Mouse (Mus musculus): Measurements from ENCODE around the gene Zfand2a. TPM values are rescaled to one million over a fixed set of nuclear protein-coding genes. Genes with fewer than 3 reads are reported as not detected.

The Zfand2a gene
- 14.2 and 17.5 TPM in 2 replicates for polyA plus RNA-seq (2015; fragmentation: Nextera tagmentation; extraction: Ambion mirVana)

GRCm38 (mm10) chr5:139484185-139484814 lies at the start of gene Zfand2a:
TSS of gene Zfand2a (minus strand) at chr5:139484549.
- ATAC-seq (replicated peaks): peak; percentile 97
- under 1% methylated on average over 42 of the region's 42 CpGs for WGBS
- H3K9ac ChIP-seq (replicated peaks): peak within 1 kb of the TSS; percentile 83

GRCm38 (mm10) chr5:139528851-139529250 lies 44.5 kb upstream of the Zfand2a start:
- WGBS: 60% methylated on average over 7 of the region's 7 CpGs
- Histone ChIP-seq H3K27ac (replicated peaks) (no peak overlapping the region), H3K4me3 (no peak overlapping the region), H3K27me3 (peaks cover 29% of the 10 kb centered on the region), H3K9ac (replicated peaks) (no peak overlapping the region), H3K4me1 (no peaks in the 10 kb centered on the region), H3K4me2 (replicated peaks) (no peak overlapping the region), H3K36me3 (no peaks in the 10 kb centered on the region), H3K9me3 (no peaks in the 10 kb centered on the region)
- ATAC-seq (replicated peaks): no peak

More at GRCm38 (mm10) chr5:139484185-139484814, at the start of gene Zfand2a:
- peak within 1 kb of the TSS; percentile 84 for H3K4me3 ChIP-seq
- peaks cover 24% of the 10 kb centered on the region for H3K36me3 ChIP-seq
- no peaks in the 10 kb centered on the region for H3K9me3 ChIP-seq
- H3K4me1 ChIP-seq: peaks cover 16% of the 10 kb centered on the region
- no peaks in the 10 kb centered on the region for H3K27me3 ChIP-seq
- peak within 1 kb of the TSS; percentile 71 for H3K4me2 ChIP-seq (replicated peaks)
- peak within 1 kb of the TSS; percentile 67 for H3K27ac ChIP-seq (replicated peaks)

- no peak for ATAC-seq (replicated peaks)
- Histone ChIP-seq H3K27me3 (peaks cover 12% of the 10 kb centered on the region), H3K4me2 (replicated peaks) (no peak overlapping the region), H3K27ac (replicated peaks) (no peak overlapping the region), H3K9me3 (no peaks in the 10 kb centered on the region), H3K4me1 (peaks cover 6% of the 10 kb centered on the region), H3K36me3 (no peaks in the 10 kb centered on the region), H3K9ac (replicated peaks) (no peak overlapping the region), H3K4me3 (no peak overlapping the region)
- 83% methylated on average over 10 of the region's 10 CpGs for WGBS
These were observed 37.6 kb upstream of the Zfand2a start for GRCm38 (mm10) chr5:139521987-139522386.

- H3K9ac ChIP-seq (replicated peaks): no peak overlapping the region; the same call in 1 of the 2 replicates
- 37% methylated on average over 14 of the region's 14 CpGs for WGBS
These were observed 35.9 kb upstream of the Zfand2a start for GRCm38 (mm10) chr5:139520069-139520834.

GRCm38 (mm10) chr5:139516281-139516680 lies 31.9 kb upstream of the Zfand2a start:
- peak; percentile 75 for ATAC-seq (replicated peaks)
- Histone ChIP-seq H3K36me3 (no peaks in the 10 kb centered on the region), H3K9ac (replicated peaks) (no peak overlapping the region)

More at GRCm38 (mm10) chr5:139520069-139520834, 35.9 kb upstream of the Zfand2a start:
- Histone ChIP-seq H3K36me3 (no peaks in the 10 kb centered on the region), H3K4me3 (no peak overlapping the region), H3K9me3 (no peaks in the 10 kb centered on the region), H3K4me2 (replicated peaks) (no peak overlapping the region), H3K27me3 (peaks cover 12% of the 10 kb centered on the region), H3K27ac (replicated peaks) (no peak overlapping the region), H3K4me1 (peaks cover 16% of the 10 kb centered on the region)
- no peak for ATAC-seq (replicated peaks)

GRCm38 (mm10) chr5:139512201-139512600 lies 27.9 kb upstream of the Zfand2a start:
- Histone ChIP-seq H3K4me3 (no peak overlapping the region), H3K9ac (replicated peaks) (no peak overlapping the region), H3K9me3 (no peaks in the 10 kb centered on the region), H3K4me1 (peaks cover 12% of the 10 kb centered on the region), H3K36me3 (no peaks in the 10 kb centered on the region), H3K27me3 (peaks cover 30% of the 10 kb centered on the region), H3K4me2 (replicated peaks) (no peak overlapping the region), H3K27ac (replicated peaks) (no peak overlapping the region)
- 93% methylated on average over 4 of the region's 4 CpGs for WGBS
- ATAC-seq (replicated peaks): no peak

More at GRCm38 (mm10) chr5:139516281-139516680, 31.9 kb upstream of the Zfand2a start:
- H3K27ac ChIP-seq (replicated peaks): no peak overlapping the region
- peaks cover 11% of the 10 kb centered on the region for H3K27me3 ChIP-seq
- peaks cover 16% of the 10 kb centered on the region for H3K4me1 ChIP-seq
- 12% methylated on average over 11 of the region's 11 CpGs for WGBS
- H3K4me2 ChIP-seq (replicated peaks): no peak overlapping the region
- H3K9me3 ChIP-seq: no peaks in the 10 kb centered on the region
- no peak overlapping the region for H3K4me3 ChIP-seq

- H3K4me2 ChIP-seq (replicated peaks): no peak overlapping the region
- H3K9me3 ChIP-seq: no peaks in the 10 kb centered on the region
- no peak for ATAC-seq (replicated peaks)
- H3K27me3 ChIP-seq: peaks cover 35% of the 10 kb centered on the region
- H3K36me3 ChIP-seq: no peaks in the 10 kb centered on the region
- no peaks in the 10 kb centered on the region for H3K4me1 ChIP-seq
- no peak overlapping the region for H3K27ac ChIP-seq (replicated peaks)
- no peak overlapping the region for H3K9ac ChIP-seq (replicated peaks)
- WGBS: 12% methylated on average over 17 of the region's 17 CpGs
- no peak overlapping the region for H3K4me3 ChIP-seq
These were observed 26.5 kb upstream of the Zfand2a start for GRCm38 (mm10) chr5:139510682-139511366.

- Histone ChIP-seq H3K4me1 (no peaks in the 10 kb centered on the region), H3K27me3 (peaks cover 40% of the 10 kb centered on the region), H3K9ac (replicated peaks) (no peak overlapping the region), H3K27ac (replicated peaks) (no peak overlapping the region), H3K36me3 (no peaks in the 10 kb centered on the region), H3K4me3 (no peak overlapping the region), H3K9me3 (no peaks in the 10 kb centered on the region), H3K4me2 (replicated peaks) (no peak overlapping the region)
- ATAC-seq (replicated peaks): no peak
- 16% methylated on average over 5 of the region's 5 CpGs for whole genome bisulfite sequencing
These were observed 21.9 kb upstream of the Zfand2a start for GRCm38 (mm10) chr5:139506207-139506606.

GRCm38 (mm10) chr5:139505073-139505606 lies 20.8 kb upstream of the Zfand2a start:
- Histone ChIP-seq H3K9me3 (no peaks in the 10 kb centered on the region), H3K4me3 (no peak overlapping the region), H3K4me1 (no peaks in the 10 kb centered on the region), H3K27ac (replicated peaks) (no peak overlapping the region), H3K4me2 (replicated peaks) (no peak overlapping the region), H3K27me3 (peaks cover 29% of the 10 kb centered on the region), H3K36me3 (no peaks in the 10 kb centered on the region), H3K9ac (replicated peaks) (no peak overlapping the region)
- ATAC-seq (replicated peaks): no peak
- WGBS: 3% methylated on average over 13 of the region's 14 CpGs

GRCm38 (mm10) chr5:139502281-139502680 lies 17.9 kb upstream of the Zfand2a start:
- Histone ChIP-seq H3K4me1 (no peaks in the 10 kb centered on the region), H3K9me3 (no peaks in the 10 kb centered on the region), H3K27ac (replicated peaks) (no peak overlapping the region), H3K9ac (replicated peaks) (no peak overlapping the region), H3K36me3 (no peaks in the 10 kb centered on the region), H3K4me2 (replicated peaks) (no peak overlapping the region), H3K4me3 (no peak overlapping the region), H3K27me3 (peaks cover 14% of the 10 kb centered on the region)
- ATAC-seq (replicated peaks): no peak
- 81% methylated on average over 14 of the region's 14 CpGs for WGBS

GRCm38 (mm10) chr5:139498791-139499190 lies 14.4 kb upstream of the Zfand2a start:
- ATAC-seq (replicated peaks): no peak
- WGBS: 69% methylated on average over 5 of the region's 5 CpGs
- H3K4me3 ChIP-seq: no peak overlapping the region
- H3K9me3 ChIP-seq: no peaks in the 10 kb centered on the region
- H3K36me3 ChIP-seq: no peaks in the 10 kb centered on the region
- H3K4me2 ChIP-seq (replicated peaks): no peak overlapping the region
- H3K9ac ChIP-seq (replicated peaks): no peak overlapping the region
- H3K27ac ChIP-seq (replicated peaks): no peak overlapping the region
- no peaks in the 10 kb centered on the region for H3K4me1 ChIP-seq
- no peaks in the 10 kb centered on the region for H3K27me3 ChIP-seq

GRCm38 (mm10) chr5:139496939-139497338 lies 12.6 kb upstream of the Zfand2a start:
- Histone ChIP-seq H3K9me3 (no peaks in the 10 kb centered on the region), H3K4me3 (no peak overlapping the region), H3K36me3 (no peaks in the 10 kb centered on the region), H3K4me2 (replicated peaks) (no peak overlapping the region), H3K27me3 (no peaks in the 10 kb centered on the region), H3K9ac (replicated peaks) (no peak overlapping the region), H3K27ac (replicated peaks) (no peak overlapping the region), H3K4me1 (no peaks in the 10 kb centered on the region)
- WGBS: 53% methylated on average over 5 of the region's 5 CpGs
- no peak for ATAC-seq (replicated peaks)

Measured in forebrain, embryonic 15.5 days (tissue).